Mouse (Mus musculus) Muller cell, postnatal 12 days (primary cell): ENCODE data around the gene Nfkbil1.

Experiments
- DNase-seq: peaks from one replicate; pipeline ENCODE4 v3.0.0-alpha.2; 2015; ENCODE audit errors: inconsistent ontology term

The Nfkbil1 gene

GRCm38 (mm10) chr17:35202442-35202841 lies 33.1 kb downstream of the Nfkbil1 start:
- DNase-seq, result no peak

DNA sequence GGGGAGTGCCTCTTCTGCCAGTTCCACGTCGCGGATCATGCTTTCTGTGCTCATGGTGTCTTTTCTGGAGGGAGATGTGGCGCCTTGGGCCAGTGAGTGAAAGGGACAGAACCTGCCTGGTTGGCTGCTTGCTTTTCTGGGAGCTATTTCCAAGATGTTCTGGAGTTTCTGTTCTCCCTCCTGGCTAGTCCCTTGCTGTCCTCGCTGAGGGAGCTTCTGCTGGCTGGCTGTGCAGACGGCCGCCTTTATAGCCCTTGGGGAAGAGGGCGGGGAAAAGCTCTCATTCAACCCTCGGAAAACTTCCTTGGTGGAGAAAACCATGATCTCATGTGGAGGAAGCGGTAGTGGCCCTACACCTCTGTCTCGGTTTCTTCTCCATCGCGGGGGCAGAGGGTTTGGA lies 33.8 kb downstream of the Nfkbil1 start, which contains the start of gene Tnf:
Tnf (minus strand) TSS at position 221 of the 400 bp plus-strand sequence.
- DNase-seq, result no peak

- no peak for DNase-seq
Observed at GRCm38 (mm10) chr17:35201128-35201527, 34.5 kb downstream of the Nfkbil1 start.

DNA sequence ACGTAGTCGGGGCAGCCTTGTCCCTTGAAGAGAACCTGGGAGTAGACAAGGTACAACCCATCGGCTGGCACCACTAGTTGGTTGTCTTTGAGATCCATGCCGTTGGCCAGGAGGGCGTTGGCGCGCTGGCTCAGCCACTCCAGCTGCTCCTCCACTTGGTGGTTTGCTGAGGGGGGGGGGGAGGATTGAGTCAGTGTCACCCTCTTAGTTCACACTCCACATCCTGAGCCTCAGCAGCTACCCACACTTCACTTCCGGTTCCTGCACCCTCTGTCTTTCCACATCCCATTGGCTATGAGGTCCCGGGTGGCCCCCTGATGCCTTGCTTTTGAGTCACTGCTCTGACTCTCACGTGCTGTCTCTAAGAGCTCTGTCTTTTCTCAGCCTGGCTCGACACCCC lies 35.2 kb downstream of the Nfkbil1 start:
- no peak for DNase-seq

DNA sequence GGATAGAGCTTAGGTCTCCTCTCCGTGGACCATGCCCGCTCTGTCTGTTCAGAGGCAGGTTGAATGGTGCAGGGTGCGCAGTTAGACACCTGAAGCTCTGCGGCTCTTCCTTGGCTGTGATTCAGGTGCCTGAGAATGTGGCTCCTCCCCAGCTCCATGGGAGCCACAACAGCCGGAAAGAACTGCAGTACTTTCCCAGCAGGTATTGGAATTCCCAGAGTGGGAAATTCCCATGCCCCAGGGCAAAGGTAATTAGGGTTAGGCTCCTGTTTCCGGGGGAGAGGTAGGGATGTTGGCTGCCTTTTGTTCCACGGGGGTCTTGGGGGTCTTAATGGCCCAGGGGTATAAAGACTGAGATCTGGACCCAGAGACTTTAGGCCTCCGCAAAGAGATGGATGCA lies 36.6 kb downstream of the Nfkbil1 start:
- DNase-seq, result no peak

- DNase-seq, result no peak
Observed at GRCm38 (mm10) chr17:35198029-35198428, 37.6 kb downstream of the Nfkbil1 start.

DNA sequence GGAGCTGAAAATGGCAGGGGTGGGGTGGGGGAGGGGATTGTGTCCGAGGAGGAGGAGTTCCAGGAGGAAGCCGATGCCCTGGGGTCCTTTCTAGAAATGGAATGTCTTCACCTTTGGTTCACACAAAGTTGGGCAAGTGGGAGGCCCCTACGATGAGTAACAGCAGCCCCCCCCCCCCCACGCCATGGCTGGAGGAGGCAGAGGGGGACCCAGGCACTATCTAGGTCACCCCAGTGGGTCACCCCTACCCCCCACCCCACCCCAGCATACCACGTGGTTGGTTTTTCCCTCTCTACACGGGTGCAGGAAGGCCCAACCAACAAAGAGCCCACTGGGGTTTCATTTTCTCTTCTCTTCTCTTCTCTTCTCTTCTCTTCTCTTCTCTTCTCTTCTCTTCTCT lies 38.5 kb downstream of the Nfkbil1 start:
- DNase-seq, result no peak

- DNase-seq, result no peak
Observed at GRCm38 (mm10) chr17:35196321-35196641, 39.3 kb downstream of the Nfkbil1 start.

- peak; percentile 82 for DNase-seq
Observed at GRCm38 (mm10) chr17:35195631-35196320, 39.8 kb downstream of the Nfkbil1 start.

- no peak for DNase-seq
Observed at GRCm38 (mm10) chr17:35194844-35195630, 40.6 kb downstream of the Nfkbil1 start.

DNA sequence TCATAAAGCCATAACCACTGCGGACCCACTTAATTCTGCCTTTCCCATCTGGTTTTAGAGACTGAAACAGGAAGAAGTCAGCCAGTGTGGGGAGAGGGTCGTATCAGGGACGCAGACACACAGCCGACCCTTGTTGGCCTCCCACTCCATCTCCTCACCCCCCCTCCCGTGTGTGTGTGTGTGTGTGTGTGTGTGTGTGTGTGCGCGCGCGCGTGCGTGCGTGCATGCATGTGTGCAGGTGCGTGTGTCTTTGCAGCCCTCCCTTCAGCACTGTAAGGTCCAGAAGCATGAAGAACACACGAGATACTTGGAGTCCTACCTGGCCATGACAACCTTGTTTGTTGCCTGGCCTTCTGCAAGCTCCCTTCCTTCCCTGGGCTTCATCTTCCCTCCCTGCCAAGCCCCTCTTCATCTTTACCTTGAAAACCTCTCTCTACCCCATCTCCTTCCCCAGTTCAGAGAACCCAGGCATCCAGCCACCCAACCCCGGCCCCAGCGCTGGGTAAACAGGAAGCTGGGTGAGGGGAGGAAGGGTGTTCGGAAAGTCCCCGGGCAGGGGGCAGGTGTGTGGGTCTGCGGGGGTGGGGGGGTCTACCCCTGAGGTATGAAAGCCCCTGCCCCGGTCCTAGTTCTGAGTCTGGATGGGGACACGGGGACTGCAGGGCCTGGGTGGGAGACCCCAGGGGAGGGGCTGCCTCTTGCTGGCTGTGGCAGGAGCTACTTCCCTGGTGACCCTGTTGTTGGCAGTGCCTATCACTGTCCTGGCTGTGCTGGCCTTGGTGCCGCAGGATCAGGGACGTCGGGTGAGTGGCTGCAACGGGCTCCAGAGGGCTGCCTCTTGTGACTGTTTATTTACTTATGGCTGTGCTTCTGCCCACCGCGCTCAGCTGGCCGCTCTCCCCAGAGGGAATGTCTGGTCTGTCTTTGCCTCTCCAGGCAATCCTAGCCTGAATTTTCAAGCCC lies 41.4 kb downstream of the Nfkbil1 start, which contains the start of gene Ltb:
Ltb (plus strand) TSS at position 559 of the 963 bp plus-strand sequence.
- no peak for DNase-seq

GRCm38 (mm10) chr17:35192924-35193323 lies 42.7 kb downstream of the Nfkbil1 start:
- no peak for DNase-seq

DNA sequence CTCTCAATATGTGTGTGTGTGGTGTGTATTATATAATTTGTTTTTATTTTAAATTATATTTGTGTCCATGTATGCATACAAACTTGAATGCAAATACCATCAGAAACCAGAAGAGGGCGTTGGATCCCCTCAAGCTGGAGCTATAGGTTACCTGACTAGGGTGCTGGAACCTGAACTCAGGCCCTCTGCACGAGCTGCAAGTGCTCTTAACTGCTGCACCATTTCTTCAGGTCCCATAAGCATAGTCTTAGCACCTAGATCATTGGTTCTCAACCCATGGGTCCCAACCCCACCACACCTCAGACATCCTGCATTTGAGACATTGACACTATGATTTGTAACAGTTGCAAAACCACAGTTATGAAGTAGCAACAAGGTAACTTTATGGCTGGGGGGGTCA lies 43.9 kb downstream of the Nfkbil1 start:
- no peak for DNase-seq

GRCm38 (mm10) chr17:35190096-35190495 lies 45.5 kb downstream of the Nfkbil1 start:
- DNase-seq, result no peak

DNA sequence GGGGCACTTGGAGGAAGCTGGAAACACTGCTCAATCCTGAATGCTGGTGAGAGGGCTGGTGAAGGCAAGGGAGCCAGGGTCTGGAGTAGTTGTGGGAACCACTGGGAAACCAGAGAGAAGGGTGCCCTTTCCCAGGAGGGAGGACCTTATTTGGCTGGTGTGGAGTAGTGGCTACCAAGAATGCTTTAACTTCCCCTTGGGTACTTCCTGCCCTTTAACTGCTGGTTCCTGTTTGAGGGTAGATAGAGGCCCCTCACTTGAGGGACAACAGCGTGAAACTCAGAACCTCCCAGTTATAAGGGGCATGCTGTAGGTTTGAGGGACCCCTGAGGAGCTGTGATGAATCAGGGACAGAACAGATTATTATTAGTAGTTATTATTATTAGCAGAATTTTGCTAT lies 46.4 kb downstream of the Nfkbil1 start:
- no peak for DNase-seq

- no peak for DNase-seq
Observed at GRCm38 (mm10) chr17:35187959-35188610, 47.5 kb downstream of the Nfkbil1 start, which contains the start of gene Lst1. Gene Lst1 (minus strand): TSS chr17:35188439.

GRCm38 (mm10) chr17:35187345-35187744 lies 48.2 kb downstream of the Nfkbil1 start:
- no peak for DNase-seq

DNA sequence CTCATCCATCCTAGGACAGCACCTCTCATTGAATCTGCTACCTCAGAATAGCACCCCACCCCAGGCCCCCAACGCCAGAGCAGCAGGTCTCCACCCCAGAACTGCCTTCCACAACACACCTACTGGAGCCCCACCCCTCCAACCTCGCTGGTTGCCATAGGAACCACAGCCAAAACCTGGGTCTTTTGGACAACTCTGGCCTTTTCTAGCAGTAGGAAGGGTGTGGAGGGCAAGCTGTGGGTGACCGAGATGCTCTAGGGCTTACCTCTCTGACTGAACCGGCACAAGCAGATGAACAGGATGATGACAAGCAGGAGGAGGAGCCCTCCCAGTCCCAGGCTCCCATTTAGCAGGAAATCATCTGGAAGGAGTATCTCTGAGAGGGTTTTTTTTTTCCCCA lies 48.9 kb downstream of the Nfkbil1 start:
- peak; percentile 51 for DNase-seq

- DNase-seq, result peak; percentile 84
Observed at GRCm38 (mm10) chr17:35185639-35186611, 49.7 kb downstream of the Nfkbil1 start.

DNA sequence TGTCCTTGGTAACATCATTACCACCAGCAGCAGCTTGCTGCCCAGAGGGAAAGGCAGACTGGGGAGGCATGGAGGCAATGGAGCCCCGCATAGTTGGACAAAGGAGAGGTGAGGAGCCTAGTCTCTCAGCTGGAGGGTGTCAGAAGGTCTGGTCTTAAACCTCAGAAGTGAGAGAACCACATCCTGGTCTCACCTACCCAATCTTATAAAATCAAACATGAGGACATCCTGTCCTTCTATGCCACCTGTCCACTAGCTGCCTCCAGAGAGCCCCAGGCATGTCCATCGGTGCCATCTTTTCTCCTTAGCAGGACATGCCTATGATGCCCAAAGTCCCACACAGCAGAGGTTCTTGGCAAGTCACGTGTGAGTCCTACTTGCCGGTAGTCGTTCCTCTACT lies 55.5 kb downstream of the Nfkbil1 start:
- no peak for DNase-seq
